Mouse (Mus musculus): Measurements from ENCODE around the gene Epha6.

GRCm38 (mm10) chr16:60392961-60393360 lies 212.4 kb downstream of the Epha6 start:
- TF ChIP-seq CTCF (IDR thresholded peaks at IDR 0.05; ENCODE audit: low read depth, low read length): no peak
- no peak for TF ChIP-seq GATA1 (IDR thresholded peaks at IDR 0.05; ENCODE audit: borderline replicate concordance, low read length)
- TF ChIP-seq POLR2AphosphoS5 (IDR thresholded peaks at IDR 0.05; ENCODE audit: insufficient replicate concordance, low read depth, low read length): no peak
